Mouse (Mus musculus): Measurements from ENCODE around the gene Pip5k1a.

DNA sequence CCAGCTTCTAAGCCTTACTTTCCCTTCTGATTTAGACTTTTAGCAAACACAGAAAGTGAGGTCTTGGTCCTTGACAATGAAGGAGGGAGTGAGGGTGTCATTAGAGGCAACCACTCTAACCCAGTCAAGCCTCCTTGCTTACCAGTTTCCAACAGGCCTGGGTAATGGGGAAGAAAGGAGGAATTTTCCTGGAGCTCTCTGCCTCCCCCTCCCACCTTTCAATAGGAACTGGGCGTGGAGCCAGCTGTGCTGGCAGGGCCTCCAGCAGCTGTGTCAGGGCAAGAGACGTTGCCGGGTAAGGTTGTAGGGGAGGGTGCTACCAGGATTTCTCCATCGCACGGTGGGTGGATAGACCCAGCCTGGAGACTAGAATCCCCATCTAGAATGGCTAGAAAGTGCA lies 18.2 kb upstream of the Pip5k1a start:
- TF ChIP-seq TAL1 (IDR thresholded peaks at IDR 0.05; ENCODE audit: low read length): no peak
- TF ChIP-seq GATA1 (IDR thresholded peaks at IDR 0.05; ENCODE audit: low read length): no peak
